Mouse (Mus musculus): ENCODE data around the gene Git1.

DNA sequence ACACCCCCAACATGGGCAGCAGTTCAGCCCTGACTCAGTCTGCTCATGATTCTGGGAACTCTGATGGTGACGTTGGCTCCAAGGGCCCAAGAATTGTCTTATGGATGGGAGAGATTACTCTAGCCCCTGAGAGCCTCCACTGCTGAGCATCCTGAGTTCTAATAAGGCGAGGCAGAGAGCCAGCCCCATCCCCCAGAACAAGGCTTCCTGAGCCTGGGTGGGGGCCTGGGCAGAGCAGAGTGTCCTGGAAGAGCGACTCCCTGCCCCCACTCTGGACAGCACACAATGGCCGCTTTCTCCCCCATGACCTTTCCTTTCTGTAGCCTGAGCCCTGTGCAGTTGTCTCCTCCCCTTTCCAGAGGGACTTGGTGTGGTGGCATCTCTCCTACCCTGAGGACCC, 4.5 kb downstream of the Git1 start:
- TF ChIP-seq CTCF (IDR thresholded peaks at IDR 0.05; ENCODE audit: control insufficient read depth, insufficient read depth, insufficient replicate concordance, low read depth, low read length) (no peak), POLR2A (IDR thresholded peaks at IDR 0.05; ENCODE audit: control insufficient read depth, low read depth, low read length) (no peak; the same call in 1 of the 2 replicates)
